Mouse (Mus musculus) midbrain, embryonic 14.5 days (tissue): Measurements from ENCODE around the gene Rrp36. TPM values are rescaled to one million over a fixed set of nuclear protein-coding genes. Genes with fewer than 3 reads are reported as not detected.

Experiments used
- ATAC-seq: fragments of 200-750 bp; cut with Nextera tagmentation; 2 replicates; pipeline ENCODE4 v1.8.0; 2017; ENCODE audit warnings: moderate number of reproducible peaks, moderate library complexity; ENCODE audit not compliant: low FRiP score, low TSS enrichment
- DNase-seq: peaks from one replicate; pipeline ENCODE4 v3.0.0-alpha.2; 2015
- H3K27ac ChIP-seq: fragments of 300-500 bp; sonication (generic); replicated peaks from 2 replicates; pipeline ENCODE4 v1.5.1; 2014; ENCODE audit warnings: mild to moderate bottlenecking, low read depth, low read length, moderate library complexity
- H3K27me3 ChIP-seq: fragments of 300-500 bp; sonication (generic); 2 replicates; pipeline ENCODE4 v1.6.1; 2014; ENCODE audit warnings: low read length, control low read depth, mixed read lengths; ENCODE audit not compliant: control insufficient read depth, insufficient read depth
- H3K36me3 ChIP-seq: fragments of 300-500 bp; sonication (generic); 2 replicates; pipeline ENCODE4 v1.6.1; 2014; ENCODE audit warnings: low read length, control low read depth; ENCODE audit not compliant: control insufficient read depth, insufficient read depth
- H3K4me1 ChIP-seq: fragments of 300-500 bp; sonication (generic); 2 replicates; pipeline ENCODE4 v1.6.1; 2014; ENCODE audit warnings: mild to moderate bottlenecking, antibody characterized with exemption, low read length, control low read depth; ENCODE audit not compliant: control insufficient read depth, insufficient read depth
- H3K4me2 ChIP-seq: fragments of 300-500 bp; sonication (generic); 2 replicates; pipeline ENCODE4 v1.6.1; 2014; ENCODE audit warnings: mild to moderate bottlenecking, low read length, moderate library complexity
- H3K4me3 ChIP-seq: fragments of 300-500 bp; sonication (generic); replicated peaks from 2 replicates; pipeline ENCODE4 v1.5.1; 2014; ENCODE audit warnings: low read depth, low read length
- H3K9ac ChIP-seq: fragments of 300-500 bp; sonication (generic); replicated peaks from 2 replicates; pipeline ENCODE4 v1.6.1; 2014; ENCODE audit warnings: mild to moderate bottlenecking, low read length, moderate library complexity
- H3K9me3 ChIP-seq: fragments of 300-500 bp; sonication (generic); 2 replicates; pipeline ENCODE4 v1.6.1; 2016; ENCODE audit warnings: low read length, control low read depth, mixed read lengths; ENCODE audit not compliant: control insufficient read depth
- WGBS: fragments of 180-500 bp; shearing (Covaris S2); extraction: QIAGEN DNeasy Blood & Tissue Kit; methylation state at CpG from one replicate; pipeline ENCODE4 v1.1.7; 2014; 5-methylcytosine and 5-hydroxymethylcytosine counted together
- polyA plus RNA-seq: library from polyadenylated mRNA; unstranded; fragments of >200 nt; fragmentation: Nextera tagmentation; extraction: Ambion mirVana; gene quantifications from 2 replicates; pipeline ENCODE4 v1.2.1, GENCODE M21; 2014

Gene Rrp36
- polyA plus RNA-seq, 1 experiment from 2014 or later = 35.3 TPM

GRCm38 (mm10) chr17:46617799-46618198 is 56.4 kb downstream of the Rrp36 start:
- no peaks in the 10 kb centered on the region for H3K27me3 ChIP-seq
- peak overlapping the region; percentile 73; the same call in 1 of the 2 replicates for H3K27ac ChIP-seq
- DNase-seq = no peak
- no peak overlapping the region for H3K9ac ChIP-seq
- H3K9me3 ChIP-seq = no peaks in the 10 kb centered on the region
- no peak overlapping the region for H3K4me3 ChIP-seq
- ATAC-seq = no peak
- 75% methylated on average over 12 of the region's 12 CpGs for WGBS
- H3K4me2 ChIP-seq = 0 out of 2 replicates have a peak overlapping the region, but pooled peaks have one; percentile 34
- H3K36me3 ChIP-seq = no peaks in the 10 kb centered on the region
- peaks cover 33% of the 10 kb centered on the region for H3K4me1 ChIP-seq

Other genes starting within 250 kb of the Rrp36 start
- gene Crip3, start 245.4 kb downstream of the Rrp36 start, polyA plus RNA-seq = 1.00 and 4.2 TPM in 2 replicates
- gene Slc22a7, start 235.9 kb downstream of the Rrp36 start, polyA plus RNA-seq = not detected in 2 replicates
- 6.1 and 6.2 TPM in 2 replicates for gene Ttbk1, start 186.7 kb downstream of the Rrp36 start, polyA plus RNA-seq
- 17.2 and 20.4 TPM in 2 replicates for gene Dnph1, start 177.6 kb downstream of the Rrp36 start, polyA plus RNA-seq
- 13.6 and 20.6 TPM in 2 replicates for gene Cul9, start 128.0 kb downstream of the Rrp36 start, polyA plus RNA-seq
- gene Srf, start 118.2 kb downstream of the Rrp36 start, polyA plus RNA-seq = 4.2 and 5.9 TPM in 2 replicates
- 19.6 and 20.0 TPM in 2 replicates for gene Ptk7, start 44.8 kb downstream of the Rrp36 start, polyA plus RNA-seq
- gene Klc4, start 28.3 kb downstream of the Rrp36 start, polyA plus RNA-seq = 32.8 and 33.4 TPM in 2 replicates
- 73.2 and 78.0 TPM in 2 replicates for gene Mrpl2, start 28.1 kb downstream of the Rrp36 start, polyA plus RNA-seq
- 32.3 and 32.9 TPM in 2 replicates for gene Cul7, start 24.0 kb downstream of the Rrp36 start, polyA plus RNA-seq
- gene Mea1, start 4.4 kb upstream of the Rrp36 start, polyA plus RNA-seq = 240 and 297 TPM in 2 replicates
- 141 and 150 TPM in 2 replicates for gene Klhdc3, start 6.6 kb upstream of the Rrp36 start, polyA plus RNA-seq
- gene Ppp2r5d, start 30.8 kb upstream of the Rrp36 start, polyA plus RNA-seq = 68.3 and 81.4 TPM in 2 replicates
- gene Pex6, start 37.1 kb upstream of the Rrp36 start, polyA plus RNA-seq = 20.2 and 24.5 TPM in 2 replicates
- gene Gnmt, start 54.8 kb upstream of the Rrp36 start, polyA plus RNA-seq = 0.71 and 0.85 TPM in 2 replicates
- gene Cnpy3, start 77.9 kb upstream of the Rrp36 start, polyA plus RNA-seq = 57.3 and 59.5 TPM in 2 replicates
- gene Ptcra, start 89.4 kb upstream of the Rrp36 start, polyA plus RNA-seq = 0.22 TPM in 1 of 2 replicates, not detected in the other
- 56.7 and 64.7 TPM in 2 replicates for gene 2310039H08Rik, start 98.3 kb upstream of the Rrp36 start, polyA plus RNA-seq
- 74.3 and 96.8 TPM in 2 replicates for gene Rpl7l1, start 108.3 kb upstream of the Rrp36 start, polyA plus RNA-seq
- 10.2 and 11.6 TPM in 2 replicates for gene Bicral, start 184.1 kb upstream of the Rrp36 start, polyA plus RNA-seq
- 62.8 and 67.6 TPM in 2 replicates for gene Tbcc, start 216.3 kb upstream of the Rrp36 start, polyA plus RNA-seq
- gene Prph2, start 236.1 kb upstream of the Rrp36 start, polyA plus RNA-seq = not detected in 2 replicates